Mouse (Mus musculus) stomach, postnatal 0 days (tissue): ENCODE results near the gene Spag16. TPM values are rescaled to one million over a fixed set of nuclear protein-coding genes. Genes with fewer than 3 reads are reported as not detected.

ENCODE experiments used
- ATAC-seq: fragments of 200-750 bp; cut with Nextera tagmentation; 2 replicates; pipeline ENCODE4 v1.8.0; 2017; ENCODE audit not compliant: low FRiP score, low TSS enrichment
- DNase-seq: peaks from one replicate; pipeline ENCODE4 v3.0.0-alpha.2; 2016; ENCODE audit warnings: low spot score
- H3K27ac ChIP-seq: fragments of 300-500 bp; sonication (generic); replicated peaks from 2 replicates; pipeline ENCODE4 v1.5.1; 2014; ENCODE audit warnings: mild to moderate bottlenecking, control low read depth
- H3K27me3 ChIP-seq: fragments of 300-500 bp; sonication (generic); 2 replicates; pipeline ENCODE4 v1.6.1; 2014; ENCODE audit warnings: low read length; ENCODE audit not compliant: control insufficient read depth, insufficient read depth
- H3K36me3 ChIP-seq: fragments of 300-500 bp; sonication (generic); 2 replicates; pipeline ENCODE4 v1.6.1; 2014; ENCODE audit warnings: low read length, mixed read lengths; ENCODE audit not compliant: control insufficient read depth, insufficient read depth
- H3K4me1 ChIP-seq: fragments of 300-500 bp; sonication (generic); replicated peaks from 2 replicates; pipeline ENCODE4 v1.6.1; 2014; ENCODE audit warnings: antibody characterized with exemption; ENCODE audit not compliant: control insufficient read depth, insufficient read depth
- H3K4me2 ChIP-seq: fragments of 300-500 bp; sonication (generic); replicated peaks from 2 replicates; pipeline ENCODE4 v1.6.1; 2014; ENCODE audit warnings: low read depth, mild to moderate bottlenecking, control low read depth, moderate library complexity
- H3K4me3 ChIP-seq: fragments of 300-500 bp; sonication (generic); 2 replicates; pipeline ENCODE4 v1.5.1; 2014; ENCODE audit warnings: low read depth, low read length, control low read depth
- H3K9ac ChIP-seq: fragments of 300-500 bp; sonication (generic); 2 replicates; pipeline ENCODE4 v1.6.1; 2014; ENCODE audit warnings: mild to moderate bottlenecking, low read length, control low read depth, mixed read lengths
- H3K9me3 ChIP-seq: fragments of 300-500 bp; sonication (generic); 2 replicates; pipeline ENCODE4 v1.6.1; 2016; ENCODE audit warnings: low read length; ENCODE audit not compliant: control insufficient read depth
- CTCF ChIP-seq: IDR thresholded peaks from 2 replicates; pipeline ENCODE4 v1.5.1; 2016; ENCODE audit warnings: antibody characterized with exemption, low read depth, mild to moderate bottlenecking, moderate library complexity
- EP300 ChIP-seq: optimal IDR thresholded peaks from 2 replicates; pipeline ENCODE3; 2016; ENCODE audit warnings: antibody characterized with exemption
- WGBS: fragments of 180-500 bp; shearing (Covaris S2); extraction: QIAGEN DNeasy Blood & Tissue Kit; methylation state at CpG from one replicate; pipeline ENCODE4 v1.1.7; 2014; 5-methylcytosine and 5-hydroxymethylcytosine counted together
- polyA plus RNA-seq: library from polyadenylated mRNA; unstranded; fragments of >200 nt; fragmentation: Nextera tagmentation; extraction: Ambion mirVana; gene quantifications from 2 replicates; pipeline ENCODE4 v1.2.1, GENCODE M21; 2015

The Spag16 gene
- polyA plus RNA-seq, 1 experiment from 2014 or later, result 0.06 TPM

DNA sequence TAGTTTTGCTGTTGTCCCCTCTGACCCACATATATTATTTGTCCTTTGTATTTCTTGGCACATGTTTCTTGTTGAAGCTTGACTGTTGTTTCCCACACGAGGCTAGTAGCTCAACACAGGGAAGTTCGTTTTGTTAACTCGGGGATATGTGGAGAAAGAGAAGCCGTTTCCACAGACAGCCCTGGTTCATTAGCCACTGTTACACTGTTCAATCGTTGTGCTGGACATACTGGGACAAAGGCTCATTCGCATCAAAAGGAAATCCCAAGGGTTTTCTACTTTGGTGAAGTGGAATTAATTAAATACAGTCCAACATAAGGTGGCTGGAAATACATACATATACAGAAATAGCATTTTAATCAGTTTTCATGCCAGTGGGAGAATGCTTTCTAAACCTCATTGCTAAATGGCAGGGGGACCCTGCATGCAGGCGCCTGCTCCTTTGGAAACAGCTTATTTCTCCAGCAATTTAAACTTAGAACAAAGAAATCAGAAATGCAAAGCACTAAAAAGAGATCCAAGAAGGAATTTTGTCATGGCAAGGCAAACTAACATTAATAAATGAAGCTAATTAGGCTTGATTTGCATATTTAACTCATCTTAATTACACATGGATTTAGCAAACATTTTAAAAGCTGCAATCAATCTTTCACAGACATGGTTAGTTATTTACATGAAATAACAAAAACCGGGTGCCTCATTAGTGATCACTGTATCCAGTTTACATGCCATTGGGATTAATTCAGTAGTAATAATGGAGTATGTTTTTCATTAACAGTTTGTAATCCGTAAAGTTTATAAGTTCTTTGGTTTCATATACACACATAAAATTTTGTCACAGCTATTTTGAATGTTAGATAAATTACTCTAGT lies 615.7 kb downstream of the Spag16 start:
- H3K9me3 ChIP-seq, result no peaks in the 10 kb centered on the region
- no peaks in the 10 kb centered on the region for H3K4me1 ChIP-seq
- ATAC-seq, result no peak
- H3K4me3 ChIP-seq, result no peak overlapping the region
- no peak for DNase-seq
- no peak overlapping the region for H3K9ac ChIP-seq
- 74% methylated on average over 9 of the region's 9 CpGs for WGBS
- H3K27ac ChIP-seq, result no peak overlapping the region
- H3K36me3 ChIP-seq, result no peaks in the 10 kb centered on the region
- no peak overlapping the region for H3K4me2 ChIP-seq
- TF ChIP-seq EP300 (no peak), CTCF (no peak)
- H3K27me3 ChIP-seq, result no peaks in the 10 kb centered on the region

GRCm38 (mm10) chr1:70479864-70480263 lies 653.1 kb downstream of the Spag16 start:
- Histone ChIP-seq H3K9me3 (no peaks in the 10 kb centered on the region), H3K9ac (no peak overlapping the region), H3K27me3 (no peaks in the 10 kb centered on the region), H3K27ac (no peak overlapping the region), H3K4me1 (no peaks in the 10 kb centered on the region), H3K4me2 (no peak overlapping the region), H3K36me3 (no peaks in the 10 kb centered on the region), H3K4me3 (no peak overlapping the region)
- ATAC-seq, result no peak
- TF ChIP-seq CTCF, result no peak
- no peak for TF ChIP-seq EP300
- 57% methylated on average over 1 of the region's 1 CpGs for WGBS
- no peak for DNase-seq

DNA sequence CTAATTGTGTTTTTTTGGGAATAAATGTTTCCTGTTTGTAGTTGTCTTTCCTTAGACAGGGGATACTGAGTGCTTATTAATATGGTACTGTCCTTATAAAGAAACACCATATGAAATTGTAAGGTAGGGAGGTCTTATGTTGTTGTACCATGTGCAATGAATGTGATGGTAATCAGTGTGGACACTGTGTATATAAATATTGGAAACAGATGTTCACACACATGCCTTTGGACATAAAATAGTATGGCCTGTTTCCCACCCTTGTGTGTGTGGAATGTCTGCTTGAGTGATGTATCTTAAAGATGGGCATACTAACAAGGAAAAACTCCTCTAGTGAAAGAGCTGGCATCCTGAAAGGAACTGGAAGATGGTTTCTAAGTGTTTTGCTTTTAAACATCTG lies 692.1 kb downstream of the Spag16 start:
- no peak for TF ChIP-seq CTCF
- no peak for TF ChIP-seq EP300
- Histone ChIP-seq H3K27me3 (no peaks in the 10 kb centered on the region), H3K4me1 (no peaks in the 10 kb centered on the region), H3K4me3 (no peak overlapping the region), H3K27ac (no peak overlapping the region), H3K9me3 (no peaks in the 10 kb centered on the region), H3K4me2 (no peak overlapping the region), H3K9ac (no peak overlapping the region), H3K36me3 (no peaks in the 10 kb centered on the region)
- ATAC-seq (no peak), DNase-seq (no peak)

- DNase-seq (no peak), ATAC-seq (no peak)
- H3K9me3 ChIP-seq, result no peaks in the 10 kb centered on the region
- 66% methylated on average over 2 of the region's 2 CpGs for WGBS
- no peak overlapping the region for H3K4me3 ChIP-seq
- no peak overlapping the region for H3K27ac ChIP-seq
- no peak overlapping the region for H3K9ac ChIP-seq
- no peak for TF ChIP-seq CTCF
- TF ChIP-seq EP300, result no peak
- no peak overlapping the region for H3K4me2 ChIP-seq
- H3K36me3 ChIP-seq, result no peaks in the 10 kb centered on the region
- H3K4me1 ChIP-seq, result no peaks in the 10 kb centered on the region
- no peaks in the 10 kb centered on the region for H3K27me3 ChIP-seq
Observed at GRCm38 (mm10) chr1:70527134-70527533, 700.4 kb downstream of the Spag16 start.

DNA sequence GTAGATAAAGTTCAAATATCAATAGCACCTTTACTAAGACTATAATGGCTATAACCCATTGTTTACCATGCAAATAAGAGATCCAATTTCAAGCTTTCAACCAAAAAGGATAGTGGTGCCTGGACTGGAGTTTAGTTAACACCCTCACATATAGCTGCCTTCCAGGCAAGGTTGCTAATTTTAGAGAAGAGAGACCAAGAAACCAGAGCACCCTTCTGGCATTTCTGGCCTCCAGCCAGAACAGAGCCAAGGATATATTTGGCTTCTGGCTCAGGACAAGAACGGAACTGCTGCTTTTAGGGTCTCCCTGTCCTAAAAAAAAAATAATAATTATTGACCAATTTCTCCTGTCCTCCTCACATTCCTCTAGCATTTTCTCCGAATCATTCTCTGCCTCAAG lies 703.0 kb downstream of the Spag16 start:
- ATAC-seq, result no peak
- Histone ChIP-seq H3K36me3 (no peaks in the 10 kb centered on the region), H3K4me2 (no peak overlapping the region), H3K27me3 (no peaks in the 10 kb centered on the region), H3K4me3 (no peak overlapping the region), H3K9me3 (no peaks in the 10 kb centered on the region), H3K27ac (no peak overlapping the region), H3K9ac (no peak overlapping the region), H3K4me1 (no peaks in the 10 kb centered on the region)
- 57% methylated on average over 2 of the region's 2 CpGs for WGBS
- TF ChIP-seq EP300, result no peak
- no peak for DNase-seq

- H3K27me3 ChIP-seq, result no peaks in the 10 kb centered on the region
- no peak for DNase-seq
- no peak overlapping the region for H3K4me2 ChIP-seq
- no peak for ATAC-seq
- no peaks in the 10 kb centered on the region for H3K36me3 ChIP-seq
- 60% methylated on average over 2 of the region's 2 CpGs for WGBS
- no peaks in the 10 kb centered on the region for H3K4me1 ChIP-seq
- H3K4me3 ChIP-seq, result no peak overlapping the region
- H3K9me3 ChIP-seq, result no peaks in the 10 kb centered on the region
- H3K9ac ChIP-seq, result no peak overlapping the region
- TF ChIP-seq EP300 (no peak), CTCF (no peak)
- no peak overlapping the region for H3K27ac ChIP-seq
Observed at GRCm38 (mm10) chr1:70551839-70552238, 725.1 kb downstream of the Spag16 start.
